Mouse (Mus musculus) bone marrow, adult 2 months (tissue): Measurements from ENCODE around the gene Cntn6.

ENCODE experiments used
- CTCF ChIP-seq: fragments of 200-500 bp; IDR thresholded peaks from 2 replicates; pipeline ENCODE4 v1.5.1; 2011; ENCODE audit warnings: low read length, control low read depth; ENCODE audit not compliant: control insufficient read depth, insufficient read depth
- POLR2A ChIP-seq: fragments of 200-500 bp; IDR thresholded peaks from 2 replicates; pipeline ENCODE4 v1.6.1; 2011; ENCODE audit warnings: low read depth, mild to moderate bottlenecking, control low read depth, low read length, borderline replicate concordance; ENCODE audit not compliant: control insufficient read depth

GRCm38 (mm10) chr6:104679809-104680495 lies 187.4 kb downstream of the Cntn6 start:
- TF ChIP-seq POLR2A (no peak), CTCF (no peak)
